Mouse (Mus musculus): ENCODE data around the gene Chd4. TPM values are rescaled to one million over a fixed set of nuclear protein-coding genes. Genes with fewer than 3 reads are reported as not detected.
A peak's percentile ranks its signal among the peaks of the same experiment; 100 is the strongest.

The Chd4 gene
- polyA plus RNA-seq, 1 experiment: 317 TPM

DNA sequence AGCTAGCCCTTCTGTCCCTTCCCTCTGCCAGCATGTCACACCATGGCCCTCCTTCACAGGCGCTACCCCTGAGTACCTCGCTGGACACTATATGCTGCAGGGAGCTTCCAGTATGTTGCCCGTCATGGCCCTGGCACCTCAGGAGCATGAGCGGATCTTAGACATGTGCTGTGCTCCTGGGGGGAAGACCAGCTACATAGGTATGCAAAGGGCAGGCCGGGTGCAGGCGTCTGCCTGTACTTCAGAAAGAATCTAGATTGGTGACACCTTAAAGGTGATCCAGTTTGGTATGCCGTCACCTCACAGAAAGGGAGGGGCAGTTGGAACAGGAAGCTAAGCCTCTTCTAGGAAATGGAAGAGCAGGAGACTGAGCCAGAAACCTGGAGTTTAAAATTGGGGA, 44.0 kb downstream of the Chd4 start:
- H3K4me3 ChIP-seq (ENCODE audit: low read depth, low read length): no peak overlapping the region
- H3K9me3 ChIP-seq (replicated peaks; ENCODE audit: control insufficient read depth, insufficient read depth, low read length, poor library complexity, severe bottlenecking): no peaks in the 10 kb centered on the region
- no peaks in the 10 kb centered on the region for H3K4me1 ChIP-seq (ENCODE audit: control insufficient read depth, insufficient read depth, low read length)
- no peaks in the 10 kb centered on the region for H3K27me3 ChIP-seq (ENCODE audit: control insufficient read depth, insufficient read depth, low read length, poor library complexity, severe bottlenecking)
- H3K9ac ChIP-seq (ENCODE audit: low read depth, poor library complexity, severe bottlenecking): no peak overlapping the region
- no peak for TF ChIP-seq EP300 (IDR thresholded peaks at IDR 0.05; ENCODE audit: insufficient read depth, low read depth, low read length)
- no peak for TF ChIP-seq CTCF (IDR thresholded peaks at IDR 0.05; ENCODE audit: low read depth, low read length)
- no peak for TF ChIP-seq POLR2A (IDR thresholded peaks at IDR 0.05; ENCODE audit: insufficient read depth, low read length)
- no peak overlapping the region for H3K27ac ChIP-seq (ENCODE audit: insufficient read depth, low read length)
- peaks cover 74% of the 10 kb centered on the region for H3K36me3 ChIP-seq (ENCODE audit: control insufficient read depth, insufficient read depth, low read length, poor library complexity, severe bottlenecking)

DNA sequence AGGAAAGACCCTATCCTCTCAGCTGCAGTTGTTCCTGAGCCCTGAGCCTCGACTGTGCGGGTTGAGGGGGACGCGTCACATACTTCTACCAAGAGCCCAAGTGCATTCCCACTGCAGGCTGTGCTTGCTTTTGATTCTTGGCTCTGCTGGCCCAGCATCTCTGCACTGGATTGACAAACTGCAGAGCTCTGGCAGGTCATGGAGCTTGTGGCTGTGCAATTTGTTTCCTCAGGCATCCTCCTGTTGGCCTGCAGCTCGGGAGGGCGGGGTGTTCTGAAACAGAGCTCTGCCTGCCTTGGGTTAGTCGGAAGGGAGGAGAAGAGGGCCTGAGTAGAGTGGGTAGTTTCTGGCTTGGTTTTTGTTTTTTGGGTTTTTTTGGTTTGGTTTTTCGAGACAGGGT, 46.7 kb downstream of the Chd4 start:
- Histone ChIP-seq H3K4me1 (ENCODE audit: control insufficient read depth, insufficient read depth, low read length) (no peaks in the 10 kb centered on the region), H3K36me3 (ENCODE audit: control insufficient read depth, insufficient read depth, low read length, poor library complexity, severe bottlenecking) (peaks cover 50% of the 10 kb centered on the region), H3K9me3 (replicated peaks; ENCODE audit: control insufficient read depth, insufficient read depth, low read length, poor library complexity, severe bottlenecking) (no peaks in the 10 kb centered on the region), H3K27me3 (ENCODE audit: control insufficient read depth, insufficient read depth, low read length, poor library complexity, severe bottlenecking) (no peaks in the 10 kb centered on the region), H3K27ac (ENCODE audit: insufficient read depth, low read length) (no peak overlapping the region), H3K4me3 (ENCODE audit: low read depth, low read length) (no peak overlapping the region), H3K9ac (ENCODE audit: low read depth, poor library complexity, severe bottlenecking) (no peak overlapping the region)
- no peak for TF ChIP-seq CTCF (IDR thresholded peaks at IDR 0.05; ENCODE audit: low read depth, low read length)
- no peak for TF ChIP-seq POLR2A (IDR thresholded peaks at IDR 0.05; ENCODE audit: insufficient read depth, low read length)
- TF ChIP-seq EP300 (IDR thresholded peaks at IDR 0.05; ENCODE audit: insufficient read depth, low read depth, low read length): no peak

DNA sequence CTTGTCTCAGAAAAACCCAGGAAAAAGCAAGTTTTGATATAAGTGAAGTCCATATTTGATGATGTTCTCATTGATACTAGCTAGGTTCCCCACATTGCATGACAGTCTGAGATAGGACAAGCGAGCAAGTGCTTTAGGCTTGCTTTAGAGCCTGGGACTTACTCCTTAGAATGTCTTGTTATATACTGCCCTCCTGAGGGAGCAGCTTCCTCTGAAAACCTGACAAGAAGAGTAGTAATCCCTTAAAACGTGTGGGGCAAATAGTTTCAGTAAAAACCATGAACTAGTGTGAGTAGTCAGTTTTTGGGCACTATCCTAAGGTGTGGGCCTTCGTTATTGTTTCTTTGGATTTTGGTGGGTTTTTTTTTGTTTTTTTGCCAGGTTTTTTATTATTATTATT, 47.3 kb downstream of the Chd4 start:
- TF ChIP-seq POLR2A (IDR thresholded peaks at IDR 0.05; ENCODE audit: insufficient read depth, low read length) (no peak), CTCF (IDR thresholded peaks at IDR 0.05; ENCODE audit: low read depth, low read length) (no peak), EP300 (IDR thresholded peaks at IDR 0.05; ENCODE audit: insufficient read depth, low read depth, low read length) (no peak)
- Histone ChIP-seq H3K4me1 (ENCODE audit: control insufficient read depth, insufficient read depth, low read length) (no peaks in the 10 kb centered on the region), H3K4me3 (ENCODE audit: low read depth, low read length) (no peak overlapping the region), H3K27ac (ENCODE audit: insufficient read depth, low read length) (no peak overlapping the region), H3K9me3 (replicated peaks; ENCODE audit: control insufficient read depth, insufficient read depth, low read length, poor library complexity, severe bottlenecking) (no peaks in the 10 kb centered on the region), H3K27me3 (ENCODE audit: control insufficient read depth, insufficient read depth, low read length, poor library complexity, severe bottlenecking) (no peaks in the 10 kb centered on the region), H3K36me3 (ENCODE audit: control insufficient read depth, insufficient read depth, low read length, poor library complexity, severe bottlenecking) (peaks cover 46% of the 10 kb centered on the region), H3K9ac (ENCODE audit: low read depth, poor library complexity, severe bottlenecking) (no peak overlapping the region)

DNA sequence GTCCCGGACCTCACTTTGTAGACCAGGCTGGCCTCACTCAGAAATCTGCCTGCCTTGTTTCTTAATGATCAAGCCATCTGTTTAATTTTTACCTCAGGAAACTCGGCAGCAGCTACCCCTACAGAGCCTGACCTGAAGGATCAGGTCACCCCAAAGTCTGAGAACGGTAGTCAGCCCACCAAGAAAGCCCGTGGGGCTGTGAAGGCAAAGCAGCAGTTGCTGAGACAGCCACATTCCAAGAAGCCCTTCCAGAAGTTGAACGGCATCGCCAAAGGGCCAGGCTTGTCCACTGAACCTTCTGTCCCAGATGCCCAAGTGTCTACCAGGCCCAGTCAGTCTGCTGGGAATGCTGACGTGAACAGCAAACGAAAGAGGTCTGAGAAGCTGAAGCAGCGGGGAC, 48.1 kb downstream of the Chd4 start:
- H3K4me1 ChIP-seq (ENCODE audit: control insufficient read depth, insufficient read depth, low read length): no peaks in the 10 kb centered on the region
- TF ChIP-seq POLR2A (IDR thresholded peaks at IDR 0.05; ENCODE audit: insufficient read depth, low read length) (no peak), EP300 (IDR thresholded peaks at IDR 0.05; ENCODE audit: insufficient read depth, low read depth, low read length) (no peak), CTCF (IDR thresholded peaks at IDR 0.05; ENCODE audit: low read depth, low read length) (no peak)
- no peaks in the 10 kb centered on the region for H3K27me3 ChIP-seq (ENCODE audit: control insufficient read depth, insufficient read depth, low read length, poor library complexity, severe bottlenecking)
- H3K27ac ChIP-seq (ENCODE audit: insufficient read depth, low read length): no peak overlapping the region; the same call in 1 of the 2 replicates
- no peaks in the 10 kb centered on the region for H3K9me3 ChIP-seq (replicated peaks; ENCODE audit: control insufficient read depth, insufficient read depth, low read length, poor library complexity, severe bottlenecking)
- peaks cover 39% of the 10 kb centered on the region for H3K36me3 ChIP-seq (ENCODE audit: control insufficient read depth, insufficient read depth, low read length, poor library complexity, severe bottlenecking)
- no peak overlapping the region for H3K9ac ChIP-seq (ENCODE audit: low read depth, poor library complexity, severe bottlenecking)
- H3K4me3 ChIP-seq (ENCODE audit: low read depth, low read length): no peak overlapping the region

DNA sequence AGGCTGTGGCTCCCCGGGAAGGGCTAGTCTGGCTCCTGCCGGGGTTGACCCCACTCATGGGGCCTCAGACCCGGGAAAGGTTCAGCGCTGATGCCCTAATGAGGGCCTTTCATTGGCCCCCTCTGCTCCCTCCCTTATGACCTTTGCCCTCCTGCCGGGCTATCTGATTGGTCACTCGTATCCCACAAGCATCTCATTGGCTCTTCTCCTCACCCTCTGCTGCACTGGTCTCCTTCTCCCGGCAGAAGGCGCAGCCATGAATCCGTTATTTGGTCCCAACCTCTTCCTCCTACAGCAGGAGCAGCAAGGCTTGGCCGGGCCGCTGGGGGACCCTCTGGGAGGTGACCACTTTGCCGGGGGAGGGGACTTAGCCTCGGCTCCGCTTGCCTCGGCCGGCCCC, 49.2 kb downstream of the Chd4 start, which contains the start of gene Iffo1:
TSS of gene Iffo1 (plus strand) at position 241 of the 400 bp plus-strand sequence.
- H3K27ac ChIP-seq (ENCODE audit: insufficient read depth, low read length): peak within 1 kb of the TSS; percentile 12; the same call in 1 of the 2 replicates
- TF ChIP-seq EP300 (IDR thresholded peaks at IDR 0.05; ENCODE audit: insufficient read depth, low read depth, low read length) (no peak), POLR2A (IDR thresholded peaks at IDR 0.05; ENCODE audit: insufficient read depth, low read length) (peak; percentile 53), CTCF (IDR thresholded peaks at IDR 0.05; ENCODE audit: low read depth, low read length) (no peak)
- peak within 1 kb of the TSS; percentile 39 for H3K9ac ChIP-seq (ENCODE audit: low read depth, poor library complexity, severe bottlenecking)
- H3K27me3 ChIP-seq (ENCODE audit: control insufficient read depth, insufficient read depth, low read length, poor library complexity, severe bottlenecking): no peaks in the 10 kb centered on the region
- peaks cover 29% of the 10 kb centered on the region for H3K36me3 ChIP-seq (ENCODE audit: control insufficient read depth, insufficient read depth, low read length, poor library complexity, severe bottlenecking)
- peaks cover 3% of the 10 kb centered on the region for H3K4me1 ChIP-seq (ENCODE audit: control insufficient read depth, insufficient read depth, low read length)
- no peaks in the 10 kb centered on the region for H3K9me3 ChIP-seq (replicated peaks; ENCODE audit: control insufficient read depth, insufficient read depth, low read length, poor library complexity, severe bottlenecking)
- H3K4me3 ChIP-seq (ENCODE audit: low read depth, low read length): peak within 1 kb of the TSS; percentile 59

DNA sequence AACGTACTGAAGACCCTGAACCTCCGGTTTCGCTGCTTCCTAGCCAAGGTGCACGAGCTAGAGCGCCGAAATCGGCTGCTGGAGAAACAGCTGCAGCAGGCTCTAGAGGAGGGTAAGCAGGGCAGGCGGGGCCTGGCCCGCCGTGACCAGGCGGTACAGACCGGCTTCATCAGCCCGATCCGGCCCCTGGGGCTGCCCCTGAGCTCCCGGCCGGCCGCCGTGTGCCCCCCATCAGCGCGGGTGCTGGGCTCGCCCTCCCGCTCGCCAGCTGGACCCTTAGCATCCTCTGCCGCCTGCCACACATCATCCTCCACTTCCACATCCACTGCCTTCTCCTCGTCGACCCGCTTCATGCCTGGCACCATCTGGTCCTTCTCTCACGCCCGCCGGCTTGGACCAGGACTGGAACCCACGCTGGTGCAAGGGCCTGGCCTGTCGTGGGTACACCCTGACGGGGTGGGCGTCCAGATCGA, 49.7 kb downstream of the Chd4 start:
- H3K9ac ChIP-seq (ENCODE audit: low read depth, poor library complexity, severe bottlenecking): peak overlapping the region; percentile 39
- H3K27me3 ChIP-seq (ENCODE audit: control insufficient read depth, insufficient read depth, low read length, poor library complexity, severe bottlenecking): no peaks in the 10 kb centered on the region
- H3K36me3 ChIP-seq (ENCODE audit: control insufficient read depth, insufficient read depth, low read length, poor library complexity, severe bottlenecking): peaks cover 24% of the 10 kb centered on the region
- H3K4me1 ChIP-seq (ENCODE audit: control insufficient read depth, insufficient read depth, low read length): peaks cover 3% of the 10 kb centered on the region
- peak overlapping the region; percentile 59 for H3K4me3 ChIP-seq (ENCODE audit: low read depth, low read length)
- no peak for TF ChIP-seq CTCF (IDR thresholded peaks at IDR 0.05; ENCODE audit: low read depth, low read length)
- no peak for TF ChIP-seq POLR2A (IDR thresholded peaks at IDR 0.05; ENCODE audit: insufficient read depth, low read length)
- no peak for TF ChIP-seq EP300 (IDR thresholded peaks at IDR 0.05; ENCODE audit: insufficient read depth, low read depth, low read length)
- no peaks in the 10 kb centered on the region for H3K9me3 ChIP-seq (replicated peaks; ENCODE audit: control insufficient read depth, insufficient read depth, low read length, poor library complexity, severe bottlenecking)
- H3K27ac ChIP-seq (ENCODE audit: insufficient read depth, low read length): peak overlapping the region; percentile 12; the same call in 1 of the 2 replicates

Data from ES-Bruce4 (cell line).